Mouse (Mus musculus): ENCODE data around the gene 1110051M20Rik. TPM values are rescaled to one million over a fixed set of nuclear protein-coding genes. Genes with fewer than 3 reads are reported as not detected.

1110051M20Rik gene
- polyA plus RNA-seq, 1 experiment from 2014 or later: 178 TPM

DNA sequence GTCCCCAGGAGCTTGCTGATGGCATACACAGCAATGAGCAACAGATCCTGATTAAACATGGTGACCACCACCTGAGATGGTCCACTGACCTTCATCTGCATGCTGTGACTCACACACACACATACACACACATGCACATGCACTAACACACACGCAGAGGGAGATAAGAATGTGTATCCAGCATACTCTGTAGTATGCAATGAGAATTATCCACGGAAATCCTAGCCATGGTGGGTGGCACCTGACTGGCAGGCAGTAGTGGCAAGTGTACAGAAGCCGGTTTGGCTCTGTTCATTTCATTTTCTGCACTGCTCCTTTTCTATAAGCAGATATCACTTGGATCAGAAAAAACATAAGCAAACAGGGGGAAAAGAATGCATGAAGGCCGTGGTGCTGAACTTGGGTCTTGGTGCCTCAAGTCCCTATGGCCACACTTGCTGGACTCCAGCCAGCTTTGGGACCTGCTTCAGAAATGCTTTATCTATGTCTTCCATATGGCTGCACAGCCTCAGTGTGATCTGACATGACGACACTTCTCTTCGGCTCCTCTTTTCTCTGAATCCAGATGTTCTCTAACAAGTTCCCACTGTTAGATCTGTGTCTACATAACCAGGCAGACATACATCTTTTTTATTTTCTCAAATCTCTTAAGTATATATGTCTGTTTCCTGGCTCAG is 89.6 kb downstream of the 1110051M20Rik start:
- H3K36me3 ChIP-seq (ENCODE audit: control insufficient read depth, insufficient read depth, low read length): no peaks in the 10 kb centered on the region

DNA sequence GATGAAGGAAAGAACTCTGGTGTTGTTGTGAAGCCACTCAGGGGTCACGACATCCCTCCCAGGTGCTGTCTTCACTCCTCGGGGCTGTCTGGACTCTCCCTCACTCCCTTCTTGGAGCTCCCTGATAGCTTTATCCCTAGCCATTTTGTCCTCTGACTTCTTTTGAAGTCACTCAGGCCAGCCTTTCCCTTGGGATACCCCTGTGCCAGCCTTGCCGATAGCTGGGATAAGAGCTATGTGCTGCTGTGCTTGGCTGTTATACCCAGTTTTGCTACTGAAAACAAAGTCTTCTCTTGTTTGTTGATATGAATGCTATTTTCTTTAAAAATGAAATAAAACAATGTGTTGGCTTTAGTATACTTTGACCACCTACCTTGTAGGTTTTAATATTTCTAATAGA is 90.7 kb downstream of the 1110051M20Rik start:
- Histone ChIP-seq H3K9ac (ENCODE audit: low read depth, low read length) (no peak overlapping the region), H3K4me3 (ENCODE audit: low read depth, low read length) (no peak overlapping the region), H3K27me3 (ENCODE audit: control insufficient read depth, insufficient read depth, low read depth, low read length) (no peaks in the 10 kb centered on the region), H3K4me1 (ENCODE audit: control insufficient read depth, insufficient read depth, low read length) (no peaks in the 10 kb centered on the region), H3K9me3 (replicated peaks; ENCODE audit: control insufficient read depth, low read length, poor library complexity, severe bottlenecking) (no peaks in the 10 kb centered on the region), H3K36me3 (ENCODE audit: control insufficient read depth, insufficient read depth, low read length) (no peaks in the 10 kb centered on the region), H3K4me2 (ENCODE audit: low read length) (no peak overlapping the region), H3K27ac (ENCODE audit: low read length) (no peak overlapping the region)
- no peak for ATAC-seq
- WGBS: 41% methylated on average over 3 of the region's 3 CpGs

More for the DNA sequence above, 89.6 kb downstream of the 1110051M20Rik start:
- Histone ChIP-seq H3K4me1 (ENCODE audit: control insufficient read depth, insufficient read depth, low read length) (no peaks in the 10 kb centered on the region), H3K9me3 (replicated peaks; ENCODE audit: control insufficient read depth, low read length, poor library complexity, severe bottlenecking) (no peaks in the 10 kb centered on the region), H3K9ac (ENCODE audit: low read depth, low read length) (no peak overlapping the region), H3K4me2 (ENCODE audit: low read length) (no peak overlapping the region), H3K27ac (ENCODE audit: low read length) (no peak overlapping the region), H3K27me3 (ENCODE audit: control insufficient read depth, insufficient read depth, low read depth, low read length) (no peaks in the 10 kb centered on the region), H3K4me3 (ENCODE audit: low read depth, low read length) (no peak overlapping the region)
- 76% methylated on average over 6 of the region's 6 CpGs for WGBS
- ATAC-seq: no peak

DNA sequence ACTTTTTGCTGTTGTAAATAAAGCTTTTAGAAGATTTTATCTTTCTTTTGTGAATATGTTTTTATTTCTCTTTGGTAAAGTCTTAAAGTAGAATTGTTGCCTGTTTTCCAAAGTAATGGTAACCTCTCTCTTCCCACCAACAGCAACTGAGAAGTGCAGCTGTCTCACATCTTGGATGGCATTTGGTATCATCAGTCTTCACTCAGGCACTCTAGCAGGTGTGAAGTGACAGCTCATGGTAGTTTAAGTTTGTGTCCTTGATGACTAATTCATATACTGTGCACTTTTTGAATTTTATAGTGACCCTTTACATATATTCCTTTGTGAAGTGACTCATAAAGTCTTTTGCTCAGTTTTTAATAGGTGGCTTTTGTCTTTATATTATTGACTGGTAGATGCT is 92.7 kb downstream of the 1110051M20Rik start:
- no peaks in the 10 kb centered on the region for H3K4me1 ChIP-seq (ENCODE audit: control insufficient read depth, insufficient read depth, low read length)
- H3K27ac ChIP-seq (ENCODE audit: low read length): no peak overlapping the region
- ATAC-seq: no peak
- H3K4me2 ChIP-seq (ENCODE audit: low read length): no peak overlapping the region
- H3K27me3 ChIP-seq (ENCODE audit: control insufficient read depth, insufficient read depth, low read depth, low read length): no peaks in the 10 kb centered on the region
- no peaks in the 10 kb centered on the region for H3K9me3 ChIP-seq (replicated peaks; ENCODE audit: control insufficient read depth, low read length, poor library complexity, severe bottlenecking)
- H3K4me3 ChIP-seq (ENCODE audit: low read depth, low read length): no peak overlapping the region
- no peaks in the 10 kb centered on the region for H3K36me3 ChIP-seq (ENCODE audit: control insufficient read depth, insufficient read depth, low read length)
- no peak overlapping the region for H3K9ac ChIP-seq (ENCODE audit: low read depth, low read length)

DNA sequence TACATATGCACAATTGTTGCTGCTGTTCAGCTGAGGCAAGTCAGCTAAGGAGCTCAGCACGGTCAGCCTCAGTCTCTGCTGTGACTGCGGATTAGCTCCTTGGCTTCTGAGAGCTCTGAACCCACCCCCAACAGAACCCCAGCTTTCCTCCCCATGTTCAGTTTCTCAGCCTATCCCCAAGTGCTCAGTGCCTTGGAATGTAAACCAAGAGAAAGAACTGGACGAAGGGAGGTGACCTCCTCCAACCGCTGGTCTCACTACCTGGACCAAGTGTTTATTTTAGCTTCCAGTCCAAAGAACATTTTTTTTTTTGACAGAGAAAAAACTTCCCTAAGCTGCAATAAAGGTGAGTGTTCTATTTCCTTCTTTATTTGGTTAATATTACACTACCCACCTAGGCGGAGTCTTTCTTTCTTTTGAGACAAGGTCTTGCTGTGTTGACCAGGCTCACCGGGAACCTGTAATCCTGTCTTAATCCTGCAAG is 94.5 kb downstream of the 1110051M20Rik start:
- Histone ChIP-seq H3K4me3 (ENCODE audit: low read depth, low read length) (no peak overlapping the region), H3K9ac (ENCODE audit: low read depth, low read length) (no peak overlapping the region), H3K27me3 (ENCODE audit: control insufficient read depth, insufficient read depth, low read depth, low read length) (no peaks in the 10 kb centered on the region), H3K4me2 (ENCODE audit: low read length) (no peak overlapping the region), H3K27ac (ENCODE audit: low read length) (no peak overlapping the region), H3K36me3 (ENCODE audit: control insufficient read depth, insufficient read depth, low read length) (no peaks in the 10 kb centered on the region), H3K4me1 (ENCODE audit: control insufficient read depth, insufficient read depth, low read length) (no peaks in the 10 kb centered on the region), H3K9me3 (replicated peaks; ENCODE audit: control insufficient read depth, low read length, poor library complexity, severe bottlenecking) (no peaks in the 10 kb centered on the region)
- WGBS: 50% methylated on average over 6 of the region's 6 CpGs
- ATAC-seq: no peak

DNA sequence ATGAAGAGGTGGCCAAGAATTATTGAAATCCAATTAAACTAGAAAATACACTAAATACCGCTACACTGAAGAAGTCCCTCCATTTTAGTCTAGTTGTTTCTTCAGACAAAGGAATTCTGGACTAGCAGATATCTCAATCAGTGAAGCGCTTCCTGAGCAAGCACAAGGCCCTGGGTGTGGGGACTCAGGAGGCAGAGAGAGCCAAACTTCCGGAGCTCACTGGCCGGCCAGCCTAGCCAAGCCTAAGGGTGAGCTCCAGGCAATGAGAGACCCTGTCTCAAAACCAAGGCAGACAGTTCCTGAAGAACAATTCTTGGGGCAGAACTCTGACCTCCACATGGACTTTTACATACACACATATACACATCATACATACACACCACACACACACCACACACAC is 95.6 kb downstream of the 1110051M20Rik start:
- Histone ChIP-seq H3K4me2 (ENCODE audit: low read length) (no peak overlapping the region), H3K9me3 (replicated peaks; ENCODE audit: control insufficient read depth, low read length, poor library complexity, severe bottlenecking) (no peaks in the 10 kb centered on the region; the same call in 1 of the 2 replicates), H3K4me1 (ENCODE audit: control insufficient read depth, insufficient read depth, low read length) (no peaks in the 10 kb centered on the region), H3K9ac (ENCODE audit: low read depth, low read length) (no peak overlapping the region), H3K27ac (ENCODE audit: low read length) (no peak overlapping the region), H3K4me3 (ENCODE audit: low read depth, low read length) (no peak overlapping the region), H3K36me3 (ENCODE audit: control insufficient read depth, insufficient read depth, low read length) (no peaks in the 10 kb centered on the region), H3K27me3 (ENCODE audit: control insufficient read depth, insufficient read depth, low read depth, low read length) (no peaks in the 10 kb centered on the region)
- 56% methylated on average over 4 of the region's 4 CpGs for WGBS
- no peak for ATAC-seq

DNA sequence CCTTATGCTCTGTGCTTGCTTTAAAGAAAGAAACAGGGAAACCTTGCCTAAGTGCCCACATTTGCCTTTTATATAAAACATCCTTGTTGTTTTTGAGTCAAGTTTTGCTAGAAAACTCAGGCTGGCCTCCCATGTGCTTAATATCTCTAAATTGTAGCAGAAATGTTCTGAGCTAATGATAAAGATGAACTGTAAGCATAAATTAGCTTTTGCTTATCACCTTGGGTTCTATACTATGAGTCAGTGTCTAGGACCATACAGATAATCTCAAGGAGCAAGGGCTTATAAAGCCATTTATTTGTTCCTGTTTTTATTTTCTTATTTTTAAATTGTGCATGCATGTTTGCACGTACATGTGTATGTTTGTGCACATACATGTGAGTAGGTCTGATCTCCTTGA is 98.9 kb downstream of the 1110051M20Rik start:
- H3K27me3 ChIP-seq (ENCODE audit: control insufficient read depth, insufficient read depth, low read depth, low read length): no peaks in the 10 kb centered on the region
- no peak overlapping the region for H3K4me3 ChIP-seq (ENCODE audit: low read depth, low read length)
- H3K9me3 ChIP-seq (replicated peaks; ENCODE audit: control insufficient read depth, low read length, poor library complexity, severe bottlenecking): no peaks in the 10 kb centered on the region; the same call in 1 of the 2 replicates
- WGBS: 98% methylated on average over 1 of the region's 1 CpGs
- H3K36me3 ChIP-seq (ENCODE audit: control insufficient read depth, insufficient read depth, low read length): no peaks in the 10 kb centered on the region
- H3K4me1 ChIP-seq (ENCODE audit: control insufficient read depth, insufficient read depth, low read length): no peaks in the 10 kb centered on the region
- H3K27ac ChIP-seq (ENCODE audit: low read length): no peak overlapping the region
- no peak for ATAC-seq
- H3K9ac ChIP-seq (ENCODE audit: low read depth, low read length): no peak overlapping the region
- no peak overlapping the region for H3K4me2 ChIP-seq (ENCODE audit: low read length)

DNA sequence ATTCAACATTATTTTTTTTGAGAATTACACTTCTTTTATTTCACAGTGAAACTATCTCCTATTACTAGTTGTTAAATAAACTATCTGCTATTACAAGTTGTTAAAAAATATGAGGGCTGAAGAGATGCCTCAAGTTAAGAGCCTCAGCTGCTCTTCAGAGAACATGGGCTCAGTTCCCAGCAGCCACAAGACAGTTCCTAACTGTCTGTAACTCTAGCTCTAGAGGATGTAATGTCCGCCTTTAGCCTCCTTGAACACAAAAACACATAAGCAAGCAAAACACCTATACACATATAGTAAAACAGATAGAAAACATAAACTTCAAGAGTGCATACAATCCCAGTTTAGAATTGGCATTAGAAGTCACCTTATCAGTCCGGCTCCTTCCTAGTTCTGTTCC is 104.9 kb downstream of the 1110051M20Rik start:
- Histone ChIP-seq H3K9me3 (replicated peaks; ENCODE audit: control insufficient read depth, low read length, poor library complexity, severe bottlenecking) (no peaks in the 10 kb centered on the region; the same call in 1 of the 2 replicates), H3K9ac (ENCODE audit: low read depth, low read length) (no peak overlapping the region), H3K4me2 (ENCODE audit: low read length) (no peak overlapping the region), H3K27me3 (ENCODE audit: control insufficient read depth, insufficient read depth, low read depth, low read length) (no peaks in the 10 kb centered on the region), H3K27ac (ENCODE audit: low read length) (no peak overlapping the region), H3K36me3 (ENCODE audit: control insufficient read depth, insufficient read depth, low read length) (no peaks in the 10 kb centered on the region), H3K4me1 (ENCODE audit: control insufficient read depth, insufficient read depth, low read length) (no peaks in the 10 kb centered on the region), H3K4me3 (ENCODE audit: low read depth, low read length) (no peak overlapping the region)
- ATAC-seq: no peak
- WGBS: 100% methylated on average over 2 of the region's 2 CpGs

GRCm38 (mm10) chr2:91335128-91335527 is 109.4 kb downstream of the 1110051M20Rik start:
- 75% methylated on average over 4 of the region's 4 CpGs for WGBS
- Histone ChIP-seq H3K4me1 (ENCODE audit: control insufficient read depth, insufficient read depth, low read length) (peaks cover 5% of the 10 kb centered on the region), H3K9me3 (replicated peaks; ENCODE audit: control insufficient read depth, low read length, poor library complexity, severe bottlenecking) (no peaks in the 10 kb centered on the region), H3K27ac (ENCODE audit: low read length) (no peak overlapping the region), H3K4me3 (ENCODE audit: low read depth, low read length) (no peak overlapping the region), H3K4me2 (ENCODE audit: low read length) (no peak overlapping the region), H3K9ac (ENCODE audit: low read depth, low read length) (no peak overlapping the region), H3K27me3 (ENCODE audit: control insufficient read depth, insufficient read depth, low read depth, low read length) (no peaks in the 10 kb centered on the region), H3K36me3 (ENCODE audit: control insufficient read depth, insufficient read depth, low read length) (no peaks in the 10 kb centered on the region)
- ATAC-seq: no peak

GRCm38 (mm10) chr2:91331051-91331843 is 113.3 kb downstream of the 1110051M20Rik start:
- Histone ChIP-seq H3K27me3 (ENCODE audit: control insufficient read depth, insufficient read depth, low read depth, low read length) (no peaks in the 10 kb centered on the region), H3K4me1 (ENCODE audit: control insufficient read depth, insufficient read depth, low read length) (peaks cover 20% of the 10 kb centered on the region), H3K9ac (ENCODE audit: low read depth, low read length) (no peak overlapping the region), H3K4me3 (ENCODE audit: low read depth, low read length) (no peak overlapping the region), H3K9me3 (replicated peaks; ENCODE audit: control insufficient read depth, low read length, poor library complexity, severe bottlenecking) (no peaks in the 10 kb centered on the region), H3K36me3 (ENCODE audit: control insufficient read depth, insufficient read depth, low read length) (no peaks in the 10 kb centered on the region), H3K27ac (ENCODE audit: low read length) (no peak overlapping the region), H3K4me2 (ENCODE audit: low read length) (no peak overlapping the region)
- no peak for ATAC-seq
- WGBS: 64% methylated on average over 7 of the region's 7 CpGs

Data from midbrain, embryonic 16.5 days (tissue).